Mouse (Mus musculus): ENCODE results near the gene Reg3d.
A peak's percentile ranks its signal among the peaks of the same experiment; 100 is the strongest.
"Not testable (repeated sequence)": the region's sequence is repeated elsewhere in the genome, so short reads cannot be mapped to it uniquely, and the experiment has no call there.

Reg3d gene

GRCm38 (mm10) chr6:78378765-78379164 is at the start of gene Reg3d:
Gene Reg3d (minus strand): TSS chr6:78378865.
- DNase-seq: no peak

GRCm38 (mm10) chr6:78425497-78425896 is 46.8 kb upstream of the Reg3d start:
- no peak for DNase-seq

GRCm38 (mm10) chr6:78422411-78422810 is 43.7 kb upstream of the Reg3d start, which contains the start of gene Reg1:
Gene Reg1 (plus strand): TSS chr6:78422711.
- not testable (repeated sequence) for DNase-seq

- DNase-seq: not testable (repeated sequence)
Measured at GRCm38 (mm10) chr6:78395323-78395722, 16.7 kb upstream of the Reg3d start, which contains the start of gene Reg2. Gene Reg2 (plus strand): TSS chr6:78395623.

- no peak for DNase-seq
Measured at GRCm38 (mm10) chr6:78385609-78386008, 6.9 kb upstream of the Reg3d start.

GRCm38 (mm10) chr6:78380409-78380808 is 1.7 kb upstream of the Reg3d start, which contains the start of gene Reg3a:
Gene Reg3a (plus strand): TSS chr6:78380709.
- DNase-seq: no peak

GRCm38 (mm10) chr6:78370357-78370756 is 8.3 kb downstream of the Reg3d start, which contains the start of gene Reg3b:
Gene Reg3b (plus strand): TSS chr6:78370657.
- no peak for DNase-seq

GRCm38 (mm10) chr6:78361971-78362563 is 16.6 kb downstream of the Reg3d start:
- no peak for DNase-seq

GRCm38 (mm10) chr6:78341689-78342088 is 37.0 kb downstream of the Reg3d start:
- no peak for DNase-seq

GRCm38 (mm10) chr6:78340296-78340695 is 38.4 kb downstream of the Reg3d start:
- peak; percentile 56 for DNase-seq

- DNase-seq: peak; percentile 10
Measured at GRCm38 (mm10) chr6:78331919-78332569, 46.6 kb downstream of the Reg3d start.

- no peak for DNase-seq
Measured at GRCm38 (mm10) chr6:78329166-78329565, 49.5 kb downstream of the Reg3d start.

GRCm38 (mm10) chr6:78327798-78328197 is 50.9 kb downstream of the Reg3d start:
- DNase-seq: peak; percentile 6
